Mouse (Mus musculus) urinary bladder, adult 2 months (tissue): ENCODE results near the gene Pou2f2. TPM values are rescaled to one million over a fixed set of nuclear protein-coding genes. Genes with fewer than 3 reads are reported as not detected.

Source experiments
- DNase-seq: peaks from one replicate; pipeline ENCODE4 v3.0.0; 2022; ENCODE audit warnings: low spot score
- polyA plus RNA-seq: library from polyadenylated mRNA; depleted of rRNA; stranded (reverse); fragments of >200 nt; gene quantifications from 2 replicates; pipeline ENCODE4 v1.2.3, GENCODE M21; 2012

Pou2f2 gene
- polyA plus RNA-seq, 1 experiment: 0.65 TPM

DNA sequence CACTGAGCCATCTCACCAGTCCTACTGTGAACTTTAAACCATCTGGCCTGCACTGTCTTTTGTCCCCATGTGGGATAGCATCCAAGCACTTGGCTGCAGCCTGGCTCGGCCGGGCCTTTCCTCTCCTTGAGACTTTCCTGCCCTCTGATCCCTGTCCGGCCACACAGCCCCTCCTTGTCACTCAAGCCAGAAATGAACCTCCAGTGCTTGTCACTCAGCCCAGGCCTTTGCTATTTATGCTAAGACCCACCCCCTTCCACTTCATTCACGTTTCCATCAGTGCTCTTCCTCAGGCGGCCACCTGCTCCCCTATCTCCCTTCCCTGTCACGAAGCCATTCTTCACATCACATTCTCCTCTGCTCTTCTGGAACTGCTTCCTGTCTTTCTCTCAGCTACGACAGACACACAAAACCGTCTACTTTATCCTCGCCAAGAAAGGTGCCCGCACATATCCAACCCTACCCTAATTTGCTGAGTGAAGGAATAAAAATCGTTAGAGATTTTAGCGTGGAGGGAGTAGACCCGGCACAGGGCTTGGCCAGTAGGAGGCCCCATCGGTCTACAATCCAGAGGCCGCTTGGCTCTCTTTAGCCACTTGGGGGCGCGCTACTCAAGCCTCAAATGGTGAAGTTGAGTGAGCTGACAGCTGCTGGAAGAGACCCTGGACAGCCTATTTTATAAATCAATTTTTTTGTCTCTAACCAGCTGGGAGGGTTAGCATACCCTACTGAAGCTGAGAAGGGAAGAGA lies 73.9 kb downstream of the Pou2f2 start:
- DNase-seq: no peak

GRCm38 (mm10) chr7:25099581-25099980 lies 79.9 kb downstream of the Pou2f2 start:
- no peak for DNase-seq

DNA sequence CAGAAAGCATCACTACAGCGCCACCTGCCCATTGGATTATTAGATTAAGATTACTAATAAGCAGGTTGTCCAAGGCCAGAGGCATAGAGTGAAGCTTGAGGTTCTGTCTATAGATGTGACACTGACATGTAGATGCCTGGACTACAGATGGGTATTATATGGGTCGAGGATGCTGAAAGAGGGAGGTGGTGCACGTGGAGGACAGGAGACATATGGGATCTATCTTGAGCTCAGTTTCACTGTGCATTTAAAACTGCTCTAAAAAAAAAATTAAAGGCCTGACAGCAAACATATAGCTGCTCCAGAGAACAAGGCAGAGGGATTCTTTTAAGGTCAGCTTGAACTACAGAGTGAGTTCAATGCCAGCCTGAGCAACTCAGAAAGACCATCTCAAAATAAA lies 81.4 kb downstream of the Pou2f2 start:
- DNase-seq: no peak

DNA sequence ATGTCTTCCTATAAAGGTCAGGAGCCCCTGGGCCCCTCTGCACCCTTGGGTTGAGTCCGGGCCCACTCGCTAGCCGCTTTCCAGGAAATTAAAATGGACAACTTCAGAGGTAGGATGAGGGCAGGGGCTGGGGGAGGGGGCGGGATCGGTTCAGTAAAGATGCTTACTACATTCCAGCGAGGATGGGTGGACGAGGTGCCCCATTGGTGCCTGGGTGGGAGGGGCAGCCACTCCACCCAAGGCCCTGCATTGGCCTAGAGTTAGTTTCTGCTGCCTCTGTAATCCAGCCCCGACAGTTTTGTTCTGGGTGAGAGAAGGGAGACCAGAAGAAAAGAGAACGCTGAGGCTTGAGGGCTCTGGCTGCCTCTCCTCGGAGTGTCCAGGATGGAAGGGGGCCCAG lies 89.7 kb downstream of the Pou2f2 start:
- no peak for DNase-seq

DNA sequence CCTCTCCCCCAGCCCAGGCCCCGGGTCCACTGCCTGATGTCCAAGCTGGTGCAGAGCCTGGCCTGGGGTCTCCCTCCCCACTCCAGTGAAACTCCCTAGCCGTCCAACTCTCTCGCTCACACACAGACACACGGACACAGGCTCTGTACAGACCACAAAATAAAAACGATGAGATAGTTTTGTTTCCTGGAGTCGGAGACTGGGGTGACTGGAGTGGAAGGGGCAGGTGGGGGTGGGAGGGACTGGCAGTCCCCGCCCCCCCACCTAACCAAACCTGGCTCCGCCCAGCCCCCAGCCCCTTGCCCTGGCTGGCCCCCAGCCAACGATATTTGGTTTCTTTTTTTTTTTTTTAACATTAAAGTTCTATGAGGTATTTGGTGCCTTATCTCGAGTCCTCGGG lies 90.6 kb downstream of the Pou2f2 start:
- DNase-seq: no peak

DNA sequence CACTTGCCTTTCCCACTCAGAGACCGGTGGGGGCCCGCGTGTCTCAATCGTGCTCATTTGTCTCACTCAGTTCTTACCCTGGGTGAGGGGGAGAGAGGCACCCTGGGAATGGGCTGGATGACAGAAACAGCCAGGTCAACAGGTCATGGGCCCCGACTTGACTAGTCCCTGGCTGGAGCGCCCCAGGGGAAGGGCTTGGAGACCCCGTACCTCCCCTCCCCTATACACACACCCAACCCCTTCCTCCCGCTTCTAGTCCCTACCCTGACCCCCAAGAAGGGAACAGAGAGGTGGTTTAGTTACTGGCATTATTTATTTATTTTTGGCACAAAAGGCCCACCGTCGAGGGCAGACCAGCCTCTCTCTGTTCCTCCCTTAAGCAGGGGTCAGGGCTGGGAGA lies 91.0 kb downstream of the Pou2f2 start:
- no peak for DNase-seq

DNA sequence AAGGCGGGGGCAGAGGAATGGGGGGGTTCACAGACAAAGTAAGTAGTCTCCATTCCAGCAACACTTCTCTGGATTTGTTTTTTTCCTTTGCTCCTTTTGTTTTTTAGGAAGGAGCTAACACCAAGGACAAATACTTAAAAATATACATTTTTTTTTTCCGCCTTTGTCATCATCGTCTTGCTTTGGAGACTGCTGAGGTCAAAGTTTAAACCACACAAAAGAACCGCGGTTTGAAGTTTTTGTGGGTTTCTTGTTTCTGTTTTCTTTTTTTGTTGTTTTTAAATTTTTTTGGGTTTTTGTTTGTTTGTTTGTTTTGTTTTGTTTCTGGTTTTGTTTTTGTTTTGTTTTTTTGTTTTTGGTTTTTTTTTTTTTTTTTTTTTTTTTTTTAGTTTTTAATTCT lies 91.6 kb downstream of the Pou2f2 start:
- no peak for DNase-seq

DNA sequence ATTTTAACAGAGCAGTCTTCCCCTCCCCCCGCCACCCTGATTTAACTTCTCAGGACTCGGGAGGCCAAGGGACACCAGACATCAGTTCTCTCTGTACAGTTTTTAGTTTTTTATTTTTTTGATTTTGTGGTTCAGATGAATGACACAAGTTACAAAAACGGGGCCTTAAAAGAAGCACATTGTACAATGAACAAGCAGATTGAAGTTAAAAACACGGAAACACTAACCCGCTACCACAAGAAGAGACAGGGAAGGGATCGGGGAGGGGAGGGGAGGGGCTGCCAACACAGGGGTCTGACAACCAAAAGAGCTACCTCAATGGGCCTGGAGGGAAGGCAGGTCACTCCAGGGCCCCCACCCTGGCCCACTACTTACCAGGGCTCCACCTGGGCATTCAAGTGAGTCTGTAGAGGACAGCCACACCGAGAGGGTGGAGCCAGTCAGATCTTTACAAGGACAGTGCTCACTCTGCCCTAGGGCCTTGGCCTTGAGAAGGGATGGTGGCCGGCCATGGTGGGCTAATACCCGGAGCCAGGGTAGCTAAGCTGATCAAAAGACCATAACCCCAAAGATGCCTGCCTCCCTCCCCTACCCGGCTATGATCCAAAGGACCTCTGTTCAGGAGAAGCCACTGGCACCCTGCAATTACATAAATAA lies 92.1 kb downstream of the Pou2f2 start:
- no peak for DNase-seq

DNA sequence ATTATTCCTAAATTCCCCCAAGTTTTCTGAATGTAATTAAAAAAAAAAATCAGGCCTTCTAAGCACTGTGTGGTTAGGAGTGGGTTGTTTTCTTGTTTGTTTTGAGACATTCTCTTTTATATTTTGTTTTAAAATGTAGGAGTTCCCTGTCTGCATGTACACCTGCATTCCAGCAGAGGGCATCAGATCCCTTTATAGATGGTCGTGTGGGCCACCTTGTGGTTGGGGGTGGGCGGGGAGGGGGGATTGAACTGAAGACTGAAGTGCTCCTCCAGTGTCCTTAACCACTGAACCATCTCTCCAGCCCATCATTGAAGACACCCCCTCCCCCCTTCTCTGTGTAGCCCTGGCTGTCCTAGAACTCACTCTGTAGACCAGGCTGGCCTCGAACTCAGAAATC lies 92.9 kb downstream of the Pou2f2 start:
- DNase-seq: no peak

- DNase-seq: no peak
Measured at GRCm38 (mm10) chr7:25084621-25085020, 94.9 kb downstream of the Pou2f2 start.

GRCm38 (mm10) chr7:25082510-25082909 lies 97.0 kb downstream of the Pou2f2 start:
- DNase-seq: no peak

GRCm38 (mm10) chr7:25080431-25080830 lies 99.1 kb downstream of the Pou2f2 start:
- DNase-seq: no peak

- DNase-seq: no peak
Measured at GRCm38 (mm10) chr7:25079496-25080026, 100.0 kb downstream of the Pou2f2 start.

DNA sequence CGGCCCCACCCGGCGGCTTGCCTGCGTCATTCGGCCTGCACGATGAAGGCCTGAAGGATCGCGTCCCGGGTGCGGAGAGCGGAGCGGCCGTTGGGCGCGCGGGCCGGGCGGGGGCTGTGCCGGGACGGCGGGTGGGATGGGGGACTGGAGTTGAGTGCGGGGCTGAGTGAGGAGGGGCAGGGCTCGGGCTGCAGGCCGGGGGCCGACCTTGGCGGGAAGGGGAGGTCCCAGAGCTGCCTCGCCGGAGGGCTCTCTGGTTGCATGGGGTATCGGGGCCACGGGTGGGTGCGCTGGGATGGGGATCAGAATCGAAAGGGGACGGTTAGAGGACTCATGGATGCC lies 102.1 kb downstream of the Pou2f2 start:
- no peak for DNase-seq

- DNase-seq: peak; percentile 86
Measured at GRCm38 (mm10) chr7:25076663-25077413, 102.7 kb downstream of the Pou2f2 start.

DNA sequence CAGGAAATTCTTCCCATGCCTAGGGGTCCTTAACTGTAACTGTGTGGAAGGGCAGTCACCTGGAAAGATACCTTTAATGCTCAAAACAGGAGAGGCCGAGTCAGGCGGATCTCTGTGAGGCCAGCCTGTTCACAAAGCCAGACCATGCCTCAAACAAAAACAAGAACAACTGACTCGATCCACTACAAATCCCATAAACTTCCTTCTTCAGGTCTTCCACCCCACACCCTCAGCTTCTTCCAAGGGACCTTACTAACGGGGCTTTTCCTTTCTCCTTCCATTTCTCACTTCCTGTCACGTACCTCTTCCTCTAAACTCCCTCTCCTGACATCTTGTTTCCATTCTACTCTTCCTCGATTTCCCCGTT lies 103.2 kb downstream of the Pou2f2 start:
- DNase-seq: no peak

DNA sequence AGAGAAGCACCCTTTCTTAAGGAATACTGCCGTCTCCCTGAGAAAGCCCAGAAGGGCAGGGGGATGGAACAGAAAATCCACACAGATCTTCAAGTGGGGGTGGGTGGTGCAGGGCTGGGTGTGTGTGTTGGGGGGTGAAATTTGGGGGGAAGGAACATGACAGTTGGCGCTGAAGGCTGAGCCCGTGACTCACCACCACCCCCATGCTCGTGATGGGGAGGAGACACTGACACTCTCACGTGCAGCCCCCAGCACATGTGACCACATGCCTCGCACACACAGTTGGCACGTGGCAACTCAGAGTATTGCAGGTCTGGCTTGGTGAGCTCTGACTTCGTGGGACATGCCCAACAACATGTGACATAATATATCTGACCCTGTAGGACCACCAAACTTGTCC lies 105.6 kb downstream of the Pou2f2 start:
- DNase-seq: no peak

DNA sequence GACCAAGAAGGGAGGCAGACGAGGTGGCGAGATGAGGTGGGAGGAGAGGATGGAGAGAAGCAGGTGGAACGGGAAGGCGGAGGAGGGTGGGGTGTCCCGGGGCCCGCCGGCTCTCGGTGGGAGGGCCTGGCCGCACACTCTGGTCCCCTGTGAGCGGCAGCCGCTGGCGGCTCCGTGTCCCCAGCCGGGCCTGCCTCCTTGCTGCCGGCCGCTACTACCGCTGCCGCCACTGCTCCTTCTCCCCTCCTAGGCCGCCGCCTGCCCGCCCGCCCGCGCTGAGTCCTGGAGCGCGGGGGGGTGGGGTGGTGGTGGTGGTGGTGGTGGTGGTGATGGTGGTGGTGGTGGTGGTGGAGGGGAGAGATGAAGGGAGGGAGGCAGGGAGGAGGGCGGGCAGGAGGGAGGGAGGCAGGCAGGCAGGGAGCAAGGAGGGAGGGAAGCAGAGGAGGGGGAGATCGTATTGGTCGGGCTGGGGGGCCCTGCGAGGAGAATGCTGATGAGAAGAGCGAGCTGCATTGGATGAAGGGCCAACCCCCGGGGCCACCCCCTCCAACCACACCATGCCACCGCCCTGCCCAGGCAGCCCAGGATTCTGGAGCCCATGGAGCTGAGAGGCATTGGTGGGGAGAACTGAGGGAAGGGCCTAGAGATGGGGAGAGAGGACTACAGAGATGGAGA lies 106.7 kb downstream of the Pou2f2 start:
- DNase-seq: no peak

DNA sequence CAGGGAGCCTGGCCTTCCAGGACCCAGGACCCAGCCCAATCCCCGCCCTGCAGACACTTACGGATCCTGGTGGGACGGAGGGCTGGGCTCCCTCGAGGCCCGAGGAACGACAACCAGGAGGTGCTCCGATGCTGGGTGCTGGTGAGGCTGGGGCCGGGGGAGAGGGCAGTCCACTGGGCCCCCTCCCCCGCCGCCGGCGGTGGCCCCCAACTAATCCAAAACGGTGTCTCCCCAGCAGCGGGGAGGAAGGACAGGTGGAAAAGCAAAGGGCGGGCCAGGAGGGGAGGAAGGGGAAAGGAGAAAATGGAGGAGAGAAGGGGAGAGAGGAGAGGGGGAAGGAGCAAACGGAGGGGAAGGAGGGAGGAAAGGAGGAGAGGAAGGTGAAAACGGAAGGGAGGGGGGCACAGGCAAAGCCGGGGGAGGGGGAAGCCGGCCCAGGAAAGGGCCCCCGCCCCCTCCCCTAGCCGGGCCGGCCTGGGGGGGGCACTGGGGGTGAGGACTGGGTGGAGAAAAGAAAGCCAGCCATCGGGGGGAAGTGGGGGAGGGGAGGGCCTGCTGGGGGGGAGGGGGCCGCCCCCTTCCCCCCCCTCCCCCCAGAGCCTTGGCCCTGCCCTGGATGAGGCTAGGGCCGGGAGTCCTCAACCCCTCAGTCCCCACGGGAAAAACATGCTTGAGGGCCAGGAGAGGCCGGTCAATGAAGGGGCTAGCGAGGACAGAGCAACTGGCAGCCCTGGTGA lies 107.4 kb downstream of the Pou2f2 start, which contains the start of the genes Grik5 and Zfp574:
Gene Grik5 (minus strand): TSS at position 368 of the 737 bp plus-strand sequence.
Gene Zfp574 (plus strand): TSS at position 589 of the 737 bp plus-strand sequence.
- DNase-seq: no peak

GRCm38 (mm10) chr7:25068724-25069123 lies 110.8 kb downstream of the Pou2f2 start:
- DNase-seq: no peak

- DNase-seq: no peak
Measured at GRCm38 (mm10) chr7:25067909-25068656, 111.4 kb downstream of the Pou2f2 start.
